Mouse (Mus musculus): ENCODE results near the gene Acsl4. TPM values are rescaled to one million over a fixed set of nuclear protein-coding genes. Genes with fewer than 3 reads are reported as not detected.

The Acsl4 gene
- total RNA-seq, 2 experiments from 2014 or later = 85.3 to 91.1 TPM

Other genes with a start within 250 kb of the Acsl4 start
- gene Gucy2f, start 193.6 kb downstream of the Acsl4 start, total RNA-seq (2021) = under 1 TPM; 0.39 to 0.63 TPM
- gene Nxt2, start 163.8 kb downstream of the Acsl4 start, total RNA-seq (2021) = 10 to 100 TPM; 17.4 to 18.2 TPM
- 10 to 100 TPM; 11.1 to 14.1 TPM for gene Kcne1l, start 84.2 kb downstream of the Acsl4 start, total RNA-seq (2021)

All from left cerebral cortex, postnatal 10 days (tissue).